Mouse (Mus musculus): ENCODE results near the gene Chchd2. TPM values are rescaled to one million over a fixed set of nuclear protein-coding genes. Genes with fewer than 3 reads are reported as not detected.
A peak's percentile ranks its signal among the peaks of the same experiment; 100 is the strongest.

Gene Chchd2
- polyA plus RNA-seq, 1 experiment from 2014 or later, result 1,262 TPM

DNA sequence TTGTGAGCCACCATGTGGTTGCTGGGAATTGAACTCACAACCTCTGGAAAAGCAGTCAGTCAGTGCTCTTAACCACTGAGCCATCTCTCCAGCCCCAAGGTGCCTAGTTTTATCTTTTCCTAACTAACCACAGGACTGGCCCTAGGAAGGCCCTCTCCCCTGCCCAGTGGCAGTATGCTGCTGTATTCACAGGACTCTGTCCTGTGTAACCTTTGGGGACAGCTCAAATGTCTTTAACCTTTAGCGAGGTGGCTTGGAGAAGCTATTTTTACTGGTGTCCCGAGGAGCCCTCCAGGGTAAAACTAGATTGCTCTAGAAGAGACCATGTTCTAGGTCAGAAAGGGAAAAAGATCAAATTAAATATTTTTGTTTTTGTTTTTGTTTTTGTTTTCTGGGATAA, 16.0 kb downstream of the Chchd2 start:
- no peak for DNase-seq (ENCODE audit: low spot score)
- no peak overlapping the region for H3K4me3 ChIP-seq
- 84% methylated on average over 2 of the region's 2 CpGs for WGBS

DNA sequence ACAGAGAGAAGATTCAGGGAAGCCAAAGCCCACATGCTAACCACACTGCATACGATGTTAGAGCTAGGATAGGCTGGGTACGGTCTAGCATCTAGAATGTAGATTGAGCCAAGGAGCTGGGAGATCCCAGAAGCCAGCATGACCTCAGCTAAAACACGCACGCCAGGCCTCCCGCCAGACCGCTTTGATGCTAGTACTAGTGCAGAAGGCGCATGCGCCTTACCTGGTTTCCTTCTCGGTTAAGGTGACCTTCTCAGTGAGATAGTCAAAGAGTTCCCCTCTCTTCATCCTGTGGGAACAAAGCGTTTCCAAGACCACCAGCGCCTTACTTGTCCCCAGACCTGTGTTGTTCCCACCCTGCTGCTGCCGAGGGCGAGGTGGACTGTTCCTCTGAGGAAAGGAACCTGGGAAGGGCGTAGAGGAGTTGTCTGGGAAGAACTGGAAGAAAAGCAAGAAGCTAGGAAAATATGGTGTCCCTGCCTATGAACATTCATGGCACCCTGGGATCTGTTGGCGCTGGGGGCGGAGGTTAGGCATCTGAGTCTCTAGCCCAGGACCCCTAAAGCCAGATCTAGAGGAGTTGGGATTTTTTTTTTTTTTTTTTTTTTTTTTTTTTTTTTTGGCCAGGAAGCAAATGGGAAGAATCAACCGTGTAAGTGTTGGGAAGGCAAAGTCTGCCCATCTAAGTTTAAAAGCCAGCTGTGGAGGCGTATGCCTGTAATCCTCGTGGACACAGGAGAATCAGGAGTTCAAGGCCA, 17.9 kb downstream of the Chchd2 start:
- DNase-seq (ENCODE audit: low spot score), result no peak
- Histone ChIP-seq H3K4me1 (0 out of 2 replicates have a peak, but pooled peaks cover 4% of the 10 kb centered on the region), H3K4me3 (no peak overlapping the region), H3K27me3 (ENCODE audit: low read depth, poor library complexity, severe bottlenecking) (no peaks in the 10 kb centered on the region), H3K9me3 (replicated peaks) (no peaks in the 10 kb centered on the region), H3K27ac (no peak overlapping the region), H3K36me3 (no peaks in the 10 kb centered on the region)
- WGBS, result 90% methylated on average over 19 of the region's 19 CpGs

More for the DNA sequence above, 16.0 kb downstream of the Chchd2 start:
- Histone ChIP-seq H3K36me3 (no peaks in the 10 kb centered on the region), H3K27me3 (ENCODE audit: low read depth, poor library complexity, severe bottlenecking) (no peaks in the 10 kb centered on the region), H3K4me1 (no peaks in the 10 kb centered on the region), H3K9me3 (replicated peaks) (no peaks in the 10 kb centered on the region), H3K27ac (no peak overlapping the region)

DNA sequence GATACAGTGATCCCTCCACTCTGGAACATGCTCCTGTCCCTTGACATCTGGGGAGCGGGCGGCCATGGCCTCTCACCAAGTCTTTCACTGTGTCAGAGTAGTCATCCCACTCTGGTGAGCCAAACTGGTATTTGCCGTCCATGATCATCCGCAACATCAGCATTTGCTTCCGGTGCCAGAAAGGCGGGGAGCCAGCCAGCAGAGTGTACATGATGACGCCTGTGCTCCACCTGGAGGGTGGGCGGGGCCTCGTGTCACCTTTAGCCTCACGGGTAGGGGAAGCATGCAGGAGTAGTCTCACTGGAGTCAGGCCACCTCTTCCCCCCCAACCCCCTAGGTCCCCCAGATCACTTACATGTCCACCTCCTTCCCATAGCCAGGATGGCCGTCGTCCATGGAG, 21.4 kb downstream of the Chchd2 start:
- H3K4me1 ChIP-seq, result peaks cover 8% of the 10 kb centered on the region; the same call in 1 of the 2 replicates
- H3K9me3 ChIP-seq (replicated peaks), result no peaks in the 10 kb centered on the region
- 83% methylated on average over 12 of the region's 12 CpGs for WGBS
- no peak overlapping the region for H3K27ac ChIP-seq
- H3K36me3 ChIP-seq, result peaks cover 18% of the 10 kb centered on the region
- no peak for DNase-seq (ENCODE audit: low spot score)
- H3K4me3 ChIP-seq, result no peak overlapping the region
- H3K27me3 ChIP-seq (ENCODE audit: low read depth, poor library complexity, severe bottlenecking), result no peaks in the 10 kb centered on the region

DNA sequence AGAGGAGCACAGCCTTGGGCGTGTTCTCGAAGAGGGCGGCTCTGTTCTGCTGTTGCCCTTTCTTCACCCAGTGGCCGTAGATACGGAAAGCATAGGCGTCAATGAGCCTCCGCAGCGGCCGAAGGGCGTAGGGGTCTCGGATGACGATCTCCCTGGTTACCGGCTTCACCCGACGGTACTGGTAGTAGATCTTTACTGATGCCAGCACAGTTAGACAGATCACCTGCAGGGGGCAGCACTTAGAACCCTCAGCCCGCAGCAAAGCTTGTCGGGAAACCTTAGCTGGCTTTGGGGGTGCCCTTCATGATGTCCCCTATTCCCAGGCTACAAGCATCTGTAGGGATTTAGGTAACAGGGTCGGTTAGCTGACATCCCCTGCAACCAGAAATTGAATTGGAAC, 22.8 kb downstream of the Chchd2 start:
- H3K27me3 ChIP-seq (ENCODE audit: low read depth, poor library complexity, severe bottlenecking), result no peaks in the 10 kb centered on the region
- no peak overlapping the region for H3K27ac ChIP-seq
- H3K36me3 ChIP-seq, result peaks cover 31% of the 10 kb centered on the region
- H3K4me3 ChIP-seq, result no peak overlapping the region
- DNase-seq (ENCODE audit: low spot score), result peak; percentile 57
- 13% methylated on average over 18 of the region's 18 CpGs for WGBS
- H3K4me1 ChIP-seq, result peaks cover 8% of the 10 kb centered on the region; the same call in 1 of the 2 replicates
- no peaks in the 10 kb centered on the region for H3K9me3 ChIP-seq (replicated peaks)

DNA sequence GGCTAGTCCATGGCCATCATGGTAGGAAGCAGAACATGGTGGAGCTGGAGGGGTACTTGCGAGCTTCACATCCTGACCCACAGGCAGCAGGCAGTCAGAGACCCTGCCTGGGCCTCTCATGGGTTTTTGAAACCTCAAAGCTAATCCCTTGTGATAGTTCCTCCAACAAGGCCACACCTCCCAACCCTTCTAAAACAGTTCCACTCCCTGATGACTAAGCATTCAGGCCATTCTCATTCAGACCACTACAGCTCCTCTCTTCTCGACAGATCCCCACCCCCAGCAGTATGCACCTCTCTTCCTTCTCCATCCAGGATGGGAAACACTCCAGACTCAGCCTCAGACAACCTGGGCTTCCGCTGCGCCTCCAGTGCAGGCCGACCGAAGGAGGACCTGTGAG, 24.9 kb downstream of the Chchd2 start:
- no peaks in the 10 kb centered on the region for H3K27me3 ChIP-seq (ENCODE audit: low read depth, poor library complexity, severe bottlenecking)
- no peak overlapping the region for H3K27ac ChIP-seq
- WGBS, result 95% methylated on average over 6 of the region's 6 CpGs
- no peak overlapping the region for H3K4me3 ChIP-seq
- no peak for DNase-seq (ENCODE audit: low spot score)
- peaks cover 8% of the 10 kb centered on the region; the same call in 1 of the 2 replicates for H3K4me1 ChIP-seq
- H3K36me3 ChIP-seq, result peaks cover 46% of the 10 kb centered on the region
- H3K9me3 ChIP-seq (replicated peaks), result no peaks in the 10 kb centered on the region

DNA sequence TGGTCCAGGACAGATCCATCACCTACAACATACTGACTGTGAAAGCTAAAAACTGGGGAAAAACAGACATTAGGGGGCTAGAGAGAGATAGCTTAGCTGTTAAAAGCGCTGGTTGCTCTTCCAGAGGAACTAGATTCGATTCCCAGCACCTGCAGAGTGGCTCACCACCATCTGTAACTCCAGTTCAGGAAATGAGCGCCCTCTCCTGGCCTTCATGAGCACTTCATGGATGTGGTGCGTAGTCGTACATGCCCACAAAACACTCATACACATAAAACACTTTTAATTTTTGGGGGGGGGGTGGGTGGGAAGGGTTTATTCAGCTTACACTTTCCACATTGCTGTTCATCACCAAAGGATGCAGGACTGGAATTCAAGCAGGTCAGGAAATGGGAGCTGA, 30.9 kb downstream of the Chchd2 start:
- DNase-seq (ENCODE audit: low spot score), result no peak
- H3K36me3 ChIP-seq, result peaks cover 75% of the 10 kb centered on the region
- H3K4me1 ChIP-seq, result no peaks in the 10 kb centered on the region
- no peaks in the 10 kb centered on the region for H3K27me3 ChIP-seq (ENCODE audit: low read depth, poor library complexity, severe bottlenecking)
- no peak overlapping the region for H3K27ac ChIP-seq
- 86% methylated on average over 5 of the region's 5 CpGs for WGBS
- no peak overlapping the region for H3K4me3 ChIP-seq
- H3K9me3 ChIP-seq (replicated peaks), result no peaks in the 10 kb centered on the region

DNA sequence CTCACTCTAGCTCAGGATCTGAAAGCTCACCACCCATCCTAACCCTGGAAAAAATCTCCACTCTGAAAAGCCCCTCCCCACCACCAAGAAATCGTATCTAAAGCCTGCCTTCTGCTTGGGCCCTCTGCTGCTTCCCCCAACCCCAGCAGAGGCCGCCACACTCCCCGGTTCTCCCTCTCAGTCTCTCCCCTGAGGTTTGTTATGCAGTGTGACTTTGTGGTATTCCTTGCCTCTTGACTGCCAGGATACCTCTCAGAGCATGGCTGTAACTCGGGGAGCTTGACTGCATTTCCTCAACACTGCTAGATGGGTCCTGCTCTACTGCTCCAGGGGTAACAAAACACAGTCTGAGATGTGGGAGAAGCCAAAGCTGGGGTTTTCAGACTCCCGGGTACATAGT, 32.1 kb downstream of the Chchd2 start:
- no peaks in the 10 kb centered on the region for H3K27me3 ChIP-seq (ENCODE audit: low read depth, poor library complexity, severe bottlenecking)
- no peak overlapping the region for H3K4me3 ChIP-seq
- H3K9me3 ChIP-seq (replicated peaks), result no peaks in the 10 kb centered on the region
- no peak overlapping the region for H3K27ac ChIP-seq
- 45% methylated on average over 5 of the region's 5 CpGs for WGBS
- no peak for DNase-seq (ENCODE audit: low spot score)
- H3K36me3 ChIP-seq, result peaks cover 76% of the 10 kb centered on the region
- no peaks in the 10 kb centered on the region for H3K4me1 ChIP-seq

DNA sequence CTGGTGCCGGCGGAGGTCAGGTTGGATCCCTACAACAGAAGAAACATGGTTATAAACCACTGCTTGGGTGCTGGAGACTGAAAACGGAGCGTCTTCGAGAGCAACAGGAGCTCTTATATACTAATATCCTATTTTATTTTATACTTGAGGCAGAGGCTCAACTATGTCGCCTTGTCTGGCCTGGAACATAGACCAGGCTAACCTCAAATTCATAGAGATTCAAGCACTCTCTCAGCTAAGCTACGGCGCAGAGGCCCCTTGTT, 39.8 kb downstream of the Chchd2 start:
- H3K4me1 ChIP-seq, result peaks cover 9% of the 10 kb centered on the region
- 69% methylated on average over 8 of the region's 8 CpGs for WGBS
- H3K27ac ChIP-seq, result peak overlapping the region; percentile 84; the same call in 1 of the 2 replicates
- H3K36me3 ChIP-seq, result peaks cover 54% of the 10 kb centered on the region
- H3K9me3 ChIP-seq (replicated peaks), result no peaks in the 10 kb centered on the region
- H3K4me3 ChIP-seq, result peak overlapping the region; percentile 68
- DNase-seq (ENCODE audit: low spot score), result no peak
- H3K27me3 ChIP-seq (ENCODE audit: low read depth, poor library complexity, severe bottlenecking), result no peaks in the 10 kb centered on the region

DNA sequence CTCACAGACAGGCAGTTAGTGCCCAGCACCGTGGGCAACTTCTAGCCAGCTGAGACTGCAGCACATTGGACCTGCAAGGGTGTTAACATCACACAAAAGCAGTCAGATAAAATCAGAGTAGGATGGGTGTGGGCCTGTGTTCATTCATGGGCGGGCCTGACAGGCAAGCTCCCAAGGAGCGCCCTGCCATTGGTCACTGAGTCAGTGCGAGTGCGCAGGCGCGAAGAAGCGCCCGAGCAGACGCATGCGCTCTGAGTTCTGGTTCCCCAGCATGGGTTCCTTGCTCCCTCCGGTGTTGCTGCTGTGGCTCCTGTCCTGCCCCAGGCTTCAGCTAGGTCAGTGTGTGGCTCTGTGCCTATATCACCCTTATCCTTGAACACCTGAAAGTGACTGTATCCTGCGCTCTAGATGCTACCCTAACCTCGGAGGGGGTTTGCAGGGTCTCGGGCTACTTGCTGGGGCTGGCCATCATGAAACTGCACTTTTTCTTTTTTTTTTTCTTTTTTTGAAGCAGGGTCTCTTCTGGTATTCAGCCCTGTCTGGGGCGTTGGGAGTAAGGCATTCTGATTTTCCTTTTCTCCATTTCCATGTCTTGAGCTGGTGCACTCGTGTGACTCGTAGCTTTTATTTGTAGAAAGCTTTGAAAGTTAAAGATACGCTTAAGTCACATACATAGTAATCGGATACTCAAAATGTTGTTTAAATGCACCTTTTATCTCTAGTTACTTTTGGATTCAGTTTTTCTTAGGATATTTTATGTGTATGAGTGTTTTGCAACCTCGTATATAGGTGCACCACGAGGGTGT, 40.3 kb downstream of the Chchd2 start, which contains the start of gene Sumf2:
Sumf2 (plus strand) TSS at position 235 of the 806 bp plus-strand sequence.
- 12% methylated on average over 22 of the region's 22 CpGs for WGBS
- H3K4me1 ChIP-seq, result peaks cover 9% of the 10 kb centered on the region
- peak within 1 kb of the TSS; percentile 68 for H3K4me3 ChIP-seq
- no peaks in the 10 kb centered on the region for H3K27me3 ChIP-seq (ENCODE audit: low read depth, poor library complexity, severe bottlenecking)
- peaks cover 54% of the 10 kb centered on the region for H3K36me3 ChIP-seq
- no peaks in the 10 kb centered on the region for H3K9me3 ChIP-seq (replicated peaks)
- peak; percentile 98 for DNase-seq (ENCODE audit: low spot score)
- peak within 1 kb of the TSS; percentile 84 for H3K27ac ChIP-seq

DNA sequence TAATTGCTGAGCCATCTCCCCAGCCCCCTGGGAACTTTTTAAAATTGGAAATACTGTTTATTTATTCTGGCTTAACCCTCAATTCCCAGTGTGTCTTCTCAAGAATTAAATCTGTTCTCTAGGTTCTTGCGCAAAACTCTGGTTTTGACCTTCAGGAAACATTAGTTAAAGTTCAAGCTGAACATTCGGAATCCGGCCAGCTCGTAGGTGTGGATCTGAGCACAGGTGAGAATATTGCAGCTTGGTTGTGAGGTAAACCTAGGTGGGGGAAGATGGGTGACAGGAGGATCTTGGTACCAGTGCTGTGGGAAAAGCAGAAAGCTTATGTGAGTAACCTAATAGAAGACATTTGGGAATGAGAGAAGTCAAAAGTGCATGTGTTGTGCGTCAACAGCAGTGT, 42.4 kb downstream of the Chchd2 start:
- no peak overlapping the region for H3K27ac ChIP-seq
- 97% methylated on average over 5 of the region's 5 CpGs for WGBS
- peaks cover 40% of the 10 kb centered on the region for H3K36me3 ChIP-seq
- DNase-seq (ENCODE audit: low spot score), result no peak
- H3K9me3 ChIP-seq (replicated peaks), result no peaks in the 10 kb centered on the region
- peaks cover 9% of the 10 kb centered on the region for H3K4me1 ChIP-seq
- no peaks in the 10 kb centered on the region for H3K27me3 ChIP-seq (ENCODE audit: low read depth, poor library complexity, severe bottlenecking)
- H3K4me3 ChIP-seq, result no peak overlapping the region

Other genes starting within 250 kb of the Chchd2 start
- gene Zfp11, start 217.4 kb downstream of the Chchd2 start, polyA plus RNA-seq (2016; fragmentation: Nextera tagmentation; extraction: Ambion mirVana), result 5.9 and 7.0 TPM in 2 replicates
- gene Sept14, start 179.0 kb downstream of the Chchd2 start, polyA plus RNA-seq (2016; fragmentation: Nextera tagmentation; extraction: Ambion mirVana), result not detected in 2 replicates
- 187 and 191 TPM in 2 replicates for gene Mrps17, start 172.0 kb downstream of the Chchd2 start, polyA plus RNA-seq (2016; fragmentation: Nextera tagmentation; extraction: Ambion mirVana)
- 59.6 and 75.0 TPM in 2 replicates for gene Nipsnap2, start 162.4 kb downstream of the Chchd2 start, polyA plus RNA-seq (2016; fragmentation: Nextera tagmentation; extraction: Ambion mirVana)
- 33.8 and 34.0 TPM in 2 replicates for gene Psph, start 100.0 kb downstream of the Chchd2 start, polyA plus RNA-seq (2016; fragmentation: Nextera tagmentation; extraction: Ambion mirVana)
- gene Sumf2, start 40.5 kb downstream of the Chchd2 start, polyA plus RNA-seq (2016; fragmentation: Nextera tagmentation; extraction: Ambion mirVana), result 36.8 and 43.5 TPM in 2 replicates
- 10.1 and 12.2 TPM in 2 replicates for gene Zbed5, start 8.3 kb upstream of the Chchd2 start, polyA plus RNA-seq (2016; fragmentation: Nextera tagmentation; extraction: Ambion mirVana)
- gene Phkg1, start 11.1 kb upstream of the Chchd2 start, polyA plus RNA-seq (2016; fragmentation: Nextera tagmentation; extraction: Ambion mirVana), result 0.20 and 0.31 TPM in 2 replicates
- gene Nupr1l, start 21.1 kb upstream of the Chchd2 start, polyA plus RNA-seq (2016; fragmentation: Nextera tagmentation; extraction: Ambion mirVana), result 2.7 and 4.5 TPM in 2 replicates
- gene Vkorc1l1, start 54.5 kb upstream of the Chchd2 start, polyA plus RNA-seq (2016; fragmentation: Nextera tagmentation; extraction: Ambion mirVana), result 34.4 and 36.7 TPM in 2 replicates
- 53.9 and 61.7 TPM in 2 replicates for gene Gusb, start 115.6 kb upstream of the Chchd2 start, polyA plus RNA-seq (2016; fragmentation: Nextera tagmentation; extraction: Ambion mirVana)
- 26.1 and 27.5 TPM in 2 replicates for gene Asl, start 141.8 kb upstream of the Chchd2 start, polyA plus RNA-seq (2016; fragmentation: Nextera tagmentation; extraction: Ambion mirVana)
- gene Crcp, start 141.8 kb upstream of the Chchd2 start, polyA plus RNA-seq (2016; fragmentation: Nextera tagmentation; extraction: Ambion mirVana), result 57.2 and 61.0 TPM in 2 replicates
- gene Tpst1, start 185.9 kb upstream of the Chchd2 start, polyA plus RNA-seq (2016; fragmentation: Nextera tagmentation; extraction: Ambion mirVana), result 65.4 and 65.6 TPM in 2 replicates

All from limb, embryonic 10.5 days (tissue).